Mouse (Mus musculus) embryo, embryonic 11 days (tissue): ENCODE results near the gene Alox15.

Experiments
- DNase-seq: peaks from one replicate; pipeline ENCODE4 v3.0.0-alpha.2; 2015

The Alox15 gene

DNA sequence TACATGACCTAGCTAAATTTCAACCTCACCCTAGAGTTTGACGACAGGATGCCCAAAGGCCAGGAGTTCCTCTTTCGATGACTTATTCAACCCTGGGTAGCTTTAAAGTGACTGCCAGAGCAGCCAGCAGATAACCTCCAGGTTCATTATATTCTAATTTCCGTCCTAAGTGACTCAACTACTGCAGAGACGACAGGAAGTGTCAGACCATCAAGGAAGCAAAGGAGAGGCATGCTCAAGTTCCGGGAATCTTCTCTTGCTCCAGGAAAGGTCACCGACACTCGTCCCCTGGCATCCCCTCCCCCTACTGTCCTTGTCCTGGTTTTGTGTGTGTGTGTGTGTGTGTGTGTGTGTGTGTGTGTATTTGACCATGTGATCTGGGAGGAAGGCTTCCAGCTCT, 45.7 kb downstream of the Alox15 start:
- DNase-seq: no peak

DNA sequence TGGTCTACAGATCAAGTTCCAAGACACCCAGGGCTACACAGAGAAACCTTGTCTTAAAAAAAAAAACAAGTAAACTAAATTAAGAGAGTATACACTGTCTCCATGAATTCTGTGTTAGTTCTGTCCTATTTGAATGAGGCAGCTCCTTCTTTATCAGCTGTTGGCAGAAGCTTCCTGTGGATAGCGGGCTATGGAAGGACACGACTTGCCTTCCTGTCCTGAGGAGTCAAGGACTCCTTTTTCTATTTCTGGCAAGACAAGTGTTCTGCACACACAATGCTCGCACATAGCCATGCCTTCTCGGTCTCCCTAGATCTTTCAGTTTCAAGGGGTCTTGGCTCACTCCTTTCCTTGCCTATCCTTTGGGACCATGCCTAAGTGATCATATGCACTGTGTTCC, 49.5 kb downstream of the Alox15 start:
- DNase-seq: no peak

DNA sequence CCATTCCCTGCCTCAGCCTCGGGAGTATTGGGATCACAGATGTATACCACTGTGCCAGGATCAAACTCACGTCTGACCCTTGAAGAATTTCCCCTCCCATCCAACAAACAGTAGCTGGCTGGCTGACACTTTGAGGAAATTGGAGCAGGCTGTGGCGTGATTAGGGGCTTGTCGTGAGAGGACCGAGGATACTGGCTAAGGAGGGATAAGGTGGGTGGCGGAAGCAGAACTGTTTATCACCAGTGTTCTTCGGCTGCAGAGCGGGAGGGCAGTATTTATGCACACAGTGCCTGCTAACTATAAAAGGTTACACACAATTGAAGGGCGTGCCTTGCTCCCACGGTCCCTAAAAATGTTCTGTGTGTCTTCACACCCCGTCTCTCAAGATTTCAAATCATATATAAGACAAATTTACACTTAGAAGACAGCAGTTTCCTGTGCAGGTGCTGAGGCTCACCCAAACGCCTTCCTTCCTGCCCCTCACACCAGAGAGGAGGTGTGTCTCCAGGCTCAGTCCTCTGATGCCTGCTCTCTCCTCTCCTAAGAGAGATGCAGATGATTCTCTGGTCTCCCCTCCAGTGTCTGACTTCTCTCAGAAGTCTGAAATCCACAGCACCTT, 53.9 kb downstream of the Alox15 start:
- DNase-seq: no peak

DNA sequence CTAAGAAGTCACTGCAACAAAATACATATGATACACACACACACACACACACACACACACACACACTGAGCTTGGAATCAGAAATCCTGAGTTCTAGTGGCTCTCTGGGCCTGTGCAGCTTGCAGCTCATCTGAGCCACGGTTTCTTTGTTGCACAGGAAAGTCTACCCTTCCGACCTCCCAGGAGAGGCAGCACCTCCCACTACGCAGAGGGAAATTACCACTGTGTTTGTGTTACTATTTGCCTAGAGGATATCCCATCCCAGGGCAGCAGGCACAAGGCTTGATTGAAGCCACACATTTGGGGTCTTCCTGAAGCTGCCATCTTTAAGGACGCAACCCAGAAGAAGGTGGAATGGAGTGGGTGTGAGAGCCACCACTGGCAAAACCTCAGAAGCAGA, 54.4 kb downstream of the Alox15 start:
- no peak for DNase-seq
